Mouse (Mus musculus) heart, adult 2 months (tissue): ENCODE measurements around the gene Hsd17b10. TPM values are rescaled to one million over a fixed set of nuclear protein-coding genes. Genes with fewer than 3 reads are reported as not detected.

Source experiments
- DNase-seq, 2 experiments: peaks; one replicate each; pipeline ENCODE4 v3.0.0; 2021
- H3K27ac ChIP-seq: fragments of 200-600 bp; 2 replicates; pipeline ENCODE4 v1.8.1; 2022
- H3K27me3 ChIP-seq: fragments of 200-500 bp; 2 replicates; pipeline ENCODE4 v1.6.1; 2012; ENCODE audit warnings: mild to moderate bottlenecking, low read length, inconsistent platforms, mixed read lengths; ENCODE audit not compliant: control insufficient read depth, insufficient read depth
- H3K36me3 ChIP-seq: fragments of 200-500 bp; 2 replicates; pipeline ENCODE4 v1.6.1; 2012; ENCODE audit warnings: low read length, inconsistent platforms; ENCODE audit not compliant: control insufficient read depth, insufficient read depth
- H3K4me1 ChIP-seq: fragments of 200-500 bp; 2 replicates; pipeline ENCODE4 v1.6.1; 2011; ENCODE audit warnings: low read length; ENCODE audit not compliant: control insufficient read depth, insufficient read depth
- H3K4me3 ChIP-seq: fragments of 200-600 bp; 2 replicates; pipeline ENCODE4 v1.8.1; 2022
- H3K79me2 ChIP-seq: fragments of 200-500 bp; replicated peaks from 2 replicates; pipeline ENCODE4 v1.6.1; 2012; ENCODE audit warnings: mild to moderate bottlenecking, inconsistent platforms, low read length, moderate library complexity, mixed read lengths; ENCODE audit not compliant: control insufficient read depth, insufficient read depth
- H3K9ac ChIP-seq: fragments of 200-500 bp; 2 replicates; pipeline ENCODE4 v1.6.1; 2012; ENCODE audit warnings: low read depth, mild to moderate bottlenecking, control low read depth, inconsistent platforms, low read length, mixed read lengths
- CTCF ChIP-seq: fragments of 200-600 bp; IDR thresholded peaks from 2 replicates; pipeline ENCODE4 v1.8.1; 2022; ENCODE audit warnings: antibody characterized with exemption, mild to moderate bottlenecking, moderate library complexity
- EP300 ChIP-seq: fragments of 200-500 bp; IDR thresholded peaks from 2 replicates; pipeline ENCODE4 v1.6.1; 2011; ENCODE audit warnings: low read depth, low read length, control low read depth; ENCODE audit not compliant: insufficient read depth
- POLR2A ChIP-seq: fragments of 200-500 bp; IDR thresholded peaks from 2 replicates; pipeline ENCODE4 v1.6.1; 2011; ENCODE audit warnings: mild to moderate bottlenecking, low read depth, low read length, control low read depth; ENCODE audit not compliant: insufficient read depth
- WGBS: fragments of 180-500 bp; shearing (Covaris S2); methylation state at CpG from one replicate; pipeline ENCODE4 v1.1.7; 2018; 5-methylcytosine and 5-hydroxymethylcytosine counted together
- intact Hi-C: fragments of 180-260 bp; cut with DNase I; formaldehyde crosslinking; loops from one replicate; pipeline ENCODE4 v1.15.1; 2025
- polyA plus RNA-seq: library from polyadenylated mRNA; depleted of rRNA; stranded (reverse); fragments of >200 nt; gene quantifications from 2 replicates; pipeline ENCODE4 v1.2.3, GENCODE M21; 2012
- total RNA-seq, 2 experiments: library from RNA; stranded (reverse); gene quantifications; 2 replicates each; pipeline ENCODE4 v1.2.3; 2021

The Hsd17b10 gene
- total and polyA plus RNA-seq, 3 experiments: 132 to 246 (median 225) TPM

DNA sequence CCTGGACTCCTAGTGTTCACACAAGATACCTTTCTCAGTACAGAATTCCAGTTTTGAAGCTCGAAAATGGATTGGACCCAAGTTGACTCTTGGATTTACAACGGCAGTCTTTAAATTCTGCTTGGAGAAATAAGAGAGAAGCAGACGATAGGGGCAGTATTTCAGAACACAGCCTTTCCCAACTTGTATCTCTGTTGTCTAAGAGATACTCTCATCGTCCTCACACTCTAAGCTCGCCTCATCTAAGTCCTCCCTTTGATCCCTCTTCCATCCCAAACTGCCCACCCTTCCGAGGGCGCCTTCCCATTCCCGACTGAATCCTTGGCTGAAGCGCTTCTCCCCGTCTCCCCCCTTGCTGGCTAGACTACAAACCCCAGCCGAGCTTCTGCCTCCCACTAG, 14.1 kb downstream of the Hsd17b10 start:
- Histone ChIP-seq H3K36me3 (no peaks in the 10 kb centered on the region; the same call in 1 of the 2 replicates), H3K4me1 (no peaks in the 10 kb centered on the region; the same call in 1 of the 2 replicates), H3K79me2 (no peaks in the 10 kb centered on the region), H3K27me3 (no peaks in the 10 kb centered on the region), H3K4me3 (peak overlapping the region; percentile 75), H3K27ac (peak overlapping the region; percentile 94), H3K9ac (peak overlapping the region; percentile 46)
- intact Hi-C loops: loop anchor here (1.0 to 10.0 kb wide), 5 partner anchors 13 to 329 kb away; partner anchors contain the start of genes Huwe1, Kdm5c and Tspyl2
- TF ChIP-seq CTCF (peak; percentile 44), POLR2A (no peak)
- WGBS: 11% methylated on average over 11 of the region's 11 CpGs
- DNase-seq: no peak

- H3K4me1 ChIP-seq: no peaks in the 10 kb centered on the region; the same call in 1 of the 2 replicates
- peak within 1 kb of the TSS; percentile 75 for H3K9ac ChIP-seq
- peak within 1 kb of the TSS; percentile 94 for H3K27ac ChIP-seq
- peak; percentile 89 to 94 for DNase-seq
- TF ChIP-seq POLR2A: peak; percentile 66
- TF ChIP-seq CTCF: no peak
- TF ChIP-seq EP300: peak; percentile 76
- H3K36me3 ChIP-seq: no peaks in the 10 kb centered on the region; the same call in 1 of the 2 replicates
- no peaks in the 10 kb centered on the region for H3K79me2 ChIP-seq
- H3K27me3 ChIP-seq: no peaks in the 10 kb centered on the region
- H3K4me3 ChIP-seq: peak within 1 kb of the TSS; percentile 75
- intact Hi-C loops: loop anchor here (1.0 to 10.0 kb wide), 5 partner anchors 14 to 328 kb away; partner anchors contain the start of genes Huwe1, Kdm5c and Tspyl2
- WGBS: 15% methylated on average over 59 of the region's 64 CpGs
Measured at GRCm38 (mm10) chrX:152016151-152017145, 14.8 kb downstream of the Hsd17b10 start, which contains the start of the genes Ribc1 and Smc1a. TSS of gene Ribc1 (minus strand) at chrX:152016295. TSS of gene Smc1a (plus strand) at chrX:152016428.

DNA sequence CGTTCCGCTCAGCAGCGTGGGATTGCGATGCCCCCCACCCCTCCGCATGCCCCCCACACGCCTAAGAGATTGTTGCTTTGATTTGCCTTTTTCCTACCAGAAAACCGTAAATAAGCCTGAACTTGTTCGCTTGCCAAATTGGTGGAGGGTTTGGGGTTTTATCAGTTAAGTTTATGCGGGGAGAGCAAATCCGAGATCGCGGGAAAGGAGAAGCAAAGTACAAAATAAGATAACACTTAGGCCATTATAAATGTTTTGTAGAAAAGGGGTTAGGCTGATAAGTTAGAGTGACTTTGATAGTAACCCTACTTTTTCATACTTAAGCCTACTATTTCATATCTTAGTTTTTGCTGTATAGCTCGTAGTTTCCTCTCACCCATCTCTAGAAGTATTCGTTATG, 15.5 kb downstream of the Hsd17b10 start:
- no peaks in the 10 kb centered on the region; the same call in 1 of the 2 replicates for H3K4me1 ChIP-seq
- H3K27me3 ChIP-seq: no peaks in the 10 kb centered on the region
- peak overlapping the region; percentile 75 for H3K4me3 ChIP-seq
- no peaks in the 10 kb centered on the region; the same call in 1 of the 2 replicates for H3K36me3 ChIP-seq
- intact Hi-C loops: loop anchor here (5.0 to 10.0 kb wide), 4 partner anchors 115 to 328 kb away; partner anchors contain the start of genes Huwe1, Kdm5c and Tspyl2
- TF ChIP-seq POLR2A (no peak), CTCF (no peak), EP300 (no peak)
- peak overlapping the region; percentile 94; the same call in 1 of the 2 replicates for H3K27ac ChIP-seq
- H3K79me2 ChIP-seq: no peaks in the 10 kb centered on the region
- no peak for DNase-seq
- H3K9ac ChIP-seq: peak overlapping the region; percentile 70
- WGBS: 24% methylated on average over 14 of the region's 14 CpGs

DNA sequence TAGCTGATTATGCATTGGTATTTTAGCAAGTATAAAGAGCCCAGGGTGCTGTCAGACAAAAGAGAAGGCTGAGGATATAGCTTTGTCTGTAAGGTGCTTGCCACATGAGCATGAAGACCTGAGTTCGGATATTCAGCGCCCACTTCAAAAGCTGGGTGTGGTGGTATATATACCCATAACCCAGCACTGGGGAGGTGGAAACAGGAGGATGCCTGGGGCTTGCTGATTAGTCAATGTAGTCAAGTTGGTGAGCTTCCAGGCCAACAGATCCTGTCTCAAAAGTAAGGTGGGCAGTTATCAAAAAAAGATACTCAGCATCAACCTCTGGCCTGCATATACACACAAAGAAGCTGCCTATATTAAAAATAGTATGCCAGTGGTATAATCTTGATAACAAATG, 17.6 kb downstream of the Hsd17b10 start:
- intact Hi-C loops: loop anchor here (5.0 to 10.0 kb wide), 4 partner anchors 113 to 326 kb away; partner anchors contain the start of genes Huwe1, Kdm5c and Tspyl2
- H3K36me3 ChIP-seq: no peaks in the 10 kb centered on the region; the same call in 1 of the 2 replicates
- no peaks in the 10 kb centered on the region for H3K27me3 ChIP-seq
- 76% methylated on average over 2 of the region's 2 CpGs for WGBS
- no peak overlapping the region for H3K27ac ChIP-seq
- no peak overlapping the region for H3K4me3 ChIP-seq
- no peak overlapping the region for H3K9ac ChIP-seq
- no peaks in the 10 kb centered on the region for H3K79me2 ChIP-seq
- no peaks in the 10 kb centered on the region; the same call in 1 of the 2 replicates for H3K4me1 ChIP-seq
- no peak for DNase-seq
- no peak for TF ChIP-seq POLR2A
- TF ChIP-seq EP300: no peak
- no peak for TF ChIP-seq CTCF

DNA sequence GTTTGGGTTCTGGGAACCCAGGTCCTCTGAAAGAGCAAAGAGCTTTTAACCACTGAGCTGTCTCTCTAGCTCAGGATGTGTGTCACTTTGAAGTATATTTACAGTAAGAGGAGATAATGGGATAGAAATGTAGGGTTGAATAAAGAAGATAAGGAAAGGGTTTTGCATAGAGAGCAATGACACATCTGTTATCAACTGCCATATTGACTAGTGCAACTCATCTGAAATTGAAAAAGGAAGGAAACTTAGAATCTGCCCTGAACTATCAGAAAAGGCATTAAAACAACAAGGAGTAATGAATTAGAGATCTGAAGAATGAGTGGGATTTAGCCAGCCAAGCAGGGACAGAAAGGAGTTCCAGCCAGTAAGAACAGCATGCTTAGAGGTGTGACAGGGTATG, 38.2 kb downstream of the Hsd17b10 start:
- H3K36me3 ChIP-seq: no peaks in the 10 kb centered on the region; the same call in 1 of the 2 replicates
- H3K27me3 ChIP-seq: no peaks in the 10 kb centered on the region
- intact Hi-C loops: no loop called here

GRCm38 (mm10) chrX:152047230-152047629, 45.6 kb downstream of the Hsd17b10 start:
- H3K36me3 ChIP-seq: no peaks in the 10 kb centered on the region
- no peak overlapping the region for H3K9ac ChIP-seq
- H3K79me2 ChIP-seq: no peaks in the 10 kb centered on the region
- H3K4me3 ChIP-seq: no peak overlapping the region
- no peaks in the 10 kb centered on the region for H3K27me3 ChIP-seq
- intact Hi-C loops: no loop called here
- H3K4me1 ChIP-seq: no peaks in the 10 kb centered on the region
- no peak for DNase-seq
- no peak overlapping the region for H3K27ac ChIP-seq
- TF ChIP-seq CTCF (peak; percentile 13; the same call in 1 of the 2 replicates), EP300 (no peak), POLR2A (no peak)

More for the DNA sequence above, 38.2 kb downstream of the Hsd17b10 start:
- Histone ChIP-seq H3K9ac (no peak overlapping the region), H3K79me2 (no peaks in the 10 kb centered on the region), H3K4me3 (no peak overlapping the region), H3K27ac (no peak overlapping the region), H3K4me1 (no peaks in the 10 kb centered on the region)
- TF ChIP-seq EP300: no peak
- TF ChIP-seq POLR2A: no peak
- no peak for TF ChIP-seq CTCF
- no peak for DNase-seq
